Mouse (Mus musculus): ENCODE data around the gene Kif19a.

Gene Kif19a

DNA sequence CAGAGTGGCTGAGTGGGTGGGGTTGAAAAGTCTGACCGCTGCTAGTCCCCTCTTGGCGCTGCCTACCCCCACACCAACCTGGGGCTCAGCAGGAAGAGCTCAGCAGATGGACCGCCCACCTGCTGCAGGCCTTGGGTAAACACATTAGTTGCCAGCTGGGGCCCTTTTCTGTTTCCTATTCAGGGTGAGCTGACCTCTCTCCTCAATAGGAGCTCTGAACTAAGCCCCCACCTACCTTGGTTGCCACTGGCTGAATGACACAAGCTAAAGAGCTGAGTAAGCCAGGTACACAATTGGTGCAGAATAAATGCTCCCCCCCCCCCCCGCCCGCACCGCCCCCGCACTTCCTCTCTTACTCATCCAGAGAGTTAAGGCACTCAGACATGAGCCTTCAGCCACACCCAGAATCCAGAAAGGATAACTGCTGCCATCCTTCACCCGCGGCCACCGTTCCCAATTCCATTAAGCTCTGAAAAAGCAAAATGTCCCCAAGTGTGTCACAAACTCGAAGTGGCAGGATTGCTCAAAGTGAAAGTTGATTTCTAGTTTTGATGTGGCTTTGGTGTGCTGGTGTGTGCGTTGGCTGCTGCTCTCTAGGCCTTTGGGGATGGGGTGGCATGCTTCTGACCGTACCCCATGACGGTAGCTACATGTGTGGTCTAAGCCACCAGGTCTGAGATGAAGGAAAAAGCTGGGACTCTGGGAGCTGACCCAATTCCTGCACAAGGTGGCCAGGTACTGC, 42.7 kb downstream of the Kif19a start:
- no peak for DNase-seq (ENCODE audit: low read depth, low spot score)

DNA sequence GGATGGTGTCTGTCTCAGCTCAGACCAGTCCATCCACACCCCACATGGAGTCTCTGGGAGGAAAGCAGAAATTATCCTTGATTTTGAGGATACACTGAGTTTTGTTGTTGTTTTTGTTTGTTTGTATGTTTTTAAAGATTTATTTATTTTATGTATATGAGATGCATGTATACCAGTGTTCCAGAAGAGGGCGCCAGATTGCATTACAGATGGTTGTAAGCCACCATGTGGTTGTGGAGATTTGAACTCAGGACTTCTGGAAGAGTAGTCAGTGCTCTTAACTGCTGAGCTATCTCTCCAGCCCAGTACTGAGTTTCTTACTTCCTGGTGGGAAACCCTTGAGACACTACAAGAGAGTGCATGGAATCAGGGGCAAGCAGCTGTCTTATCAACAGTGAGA, 44.2 kb downstream of the Kif19a start:
- DNase-seq (ENCODE audit: low read depth, low spot score), result no peak

DNA sequence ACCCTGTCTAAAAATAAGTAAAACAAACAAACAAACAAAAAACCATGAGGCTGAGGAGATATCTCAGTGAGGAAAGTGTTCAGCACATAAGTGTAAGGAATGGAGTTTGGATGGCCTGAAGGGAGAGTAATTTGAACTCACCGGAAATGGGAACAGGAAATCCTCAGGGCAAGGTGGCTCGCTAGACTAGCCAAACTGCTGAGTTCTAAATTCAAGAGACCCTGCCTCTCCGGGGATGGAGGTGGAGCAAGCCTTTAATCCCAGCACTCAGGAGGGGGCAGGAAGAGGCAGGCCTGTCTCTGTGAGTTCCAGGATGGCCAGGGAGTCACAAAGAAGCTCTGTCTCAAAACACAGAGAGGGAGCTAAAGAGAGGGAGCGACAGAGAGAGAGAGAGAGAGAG, 45.2 kb downstream of the Kif19a start:
- no peak for DNase-seq (ENCODE audit: low read depth, low spot score)

DNA sequence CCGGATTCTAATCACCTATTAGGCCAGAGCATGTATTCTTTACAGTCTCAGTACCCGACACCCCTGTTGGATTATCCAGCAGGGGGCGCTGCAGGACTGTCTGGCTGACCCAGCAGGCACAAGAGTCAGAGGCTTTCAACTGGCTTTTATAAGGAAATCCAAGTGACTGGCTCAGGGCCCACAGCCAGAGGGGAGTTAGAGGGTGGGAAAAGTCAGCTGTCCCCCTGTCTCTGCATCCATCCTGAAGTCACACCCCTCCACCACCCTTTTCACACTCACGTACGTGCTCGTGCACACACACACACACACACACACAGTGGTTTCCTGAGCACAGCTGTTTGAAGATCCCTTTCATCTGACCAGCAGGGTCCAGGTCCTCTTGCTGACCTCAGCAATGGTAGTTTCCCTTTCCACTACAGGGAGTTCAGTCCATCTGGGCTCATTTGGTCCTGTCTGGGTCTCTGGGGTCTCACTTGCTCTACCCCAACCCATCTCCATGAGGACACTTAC, 47.6 kb downstream of the Kif19a start:
- DNase-seq (ENCODE audit: low read depth, low spot score), result peak; percentile 44

DNA sequence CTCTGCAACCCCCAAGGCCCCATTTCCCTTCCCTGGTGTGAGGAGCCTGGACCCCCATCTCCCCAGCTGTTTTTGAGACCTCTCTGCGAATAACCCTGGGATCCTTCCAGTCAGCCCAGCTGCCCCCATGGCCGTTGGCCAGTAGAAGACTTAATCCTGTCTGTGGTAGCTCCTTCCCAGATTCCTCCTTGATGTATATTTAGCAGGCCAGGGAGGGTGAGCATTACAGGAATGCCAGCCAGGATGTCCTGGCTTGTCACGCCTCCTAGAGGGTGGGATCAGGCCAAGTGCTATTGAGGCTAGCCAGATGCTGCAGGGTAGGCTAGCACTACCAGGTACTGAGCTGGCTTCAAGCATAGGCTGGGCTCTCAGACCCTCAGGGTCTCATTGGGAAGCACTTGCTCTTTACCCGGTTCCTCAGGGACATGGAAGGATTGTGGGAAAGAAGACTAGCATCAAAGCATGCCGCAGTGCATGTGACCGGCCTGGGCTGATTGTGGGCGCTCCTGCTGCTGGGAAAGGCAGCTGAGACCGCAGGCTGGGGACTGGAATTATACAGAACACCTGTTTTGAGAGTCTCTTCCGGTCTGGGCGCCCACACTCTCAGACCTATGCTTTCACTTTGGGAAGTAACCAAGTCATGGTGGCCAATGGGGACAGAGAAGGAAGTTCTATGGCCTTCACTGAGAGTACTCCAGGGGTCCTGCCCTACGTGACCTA, 49.8 kb downstream of the Kif19a start:
- DNase-seq (ENCODE audit: low read depth, low spot score), result no peak

DNA sequence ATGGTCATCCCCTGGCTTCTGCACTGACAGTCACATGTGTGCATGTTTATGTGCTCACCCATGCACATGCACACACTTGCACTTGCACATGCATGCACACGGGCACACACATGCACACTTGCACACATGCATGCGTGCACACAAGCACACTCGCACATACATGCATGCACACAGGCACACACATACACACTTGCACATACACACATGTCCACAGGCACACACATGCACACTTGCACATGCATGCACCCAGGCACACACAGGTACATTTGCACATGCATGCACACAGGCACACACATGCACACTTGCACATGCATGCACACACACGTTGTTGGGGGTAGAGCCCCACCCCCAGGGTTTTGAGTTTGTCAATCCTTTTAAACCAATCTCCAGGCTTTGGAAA, 51.7 kb downstream of the Kif19a start:
- DNase-seq (ENCODE audit: low read depth, low spot score), result no peak

DNA sequence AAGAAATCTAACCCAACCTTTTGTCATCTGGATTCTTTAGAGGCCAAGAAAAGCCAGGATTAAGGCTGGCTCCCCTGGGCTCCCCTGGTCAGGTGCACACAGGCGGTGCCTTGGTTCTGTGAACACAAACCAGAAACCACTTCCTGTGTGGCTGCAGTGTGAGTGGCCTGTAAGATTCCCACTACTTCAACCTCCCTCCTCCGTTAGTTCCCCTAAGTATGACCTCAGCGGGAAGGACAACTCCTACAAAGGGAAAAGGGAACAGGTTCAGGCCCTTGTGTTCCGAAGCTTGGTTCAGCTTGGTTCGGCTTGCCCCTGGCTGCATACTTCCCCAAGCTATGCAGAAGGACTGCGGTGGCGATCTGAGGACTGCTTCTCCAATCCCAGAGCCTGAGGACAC, 53.0 kb downstream of the Kif19a start:
- DNase-seq (ENCODE audit: low read depth, low spot score), result no peak

DNA sequence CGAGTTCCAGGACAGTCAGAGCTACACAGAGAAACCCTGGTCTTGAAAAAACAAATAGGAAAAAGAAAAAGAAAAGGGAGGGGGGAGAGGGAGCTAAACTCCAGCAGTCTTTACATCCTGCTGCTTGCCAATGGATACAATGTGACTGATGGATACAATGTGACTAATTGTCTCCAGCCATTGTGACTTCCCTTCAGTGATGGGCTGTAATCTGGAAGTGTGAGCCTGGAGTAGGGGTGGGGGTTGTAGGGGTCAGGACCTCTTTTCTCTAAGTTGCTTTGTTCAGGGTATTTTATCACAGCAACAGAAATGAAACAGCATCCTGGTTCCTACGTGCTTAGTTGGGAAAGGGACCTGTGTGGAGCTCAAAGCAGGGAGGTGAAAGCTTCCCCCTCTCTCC, 53.9 kb downstream of the Kif19a start:
- no peak for DNase-seq (ENCODE audit: low read depth, low spot score)

DNA sequence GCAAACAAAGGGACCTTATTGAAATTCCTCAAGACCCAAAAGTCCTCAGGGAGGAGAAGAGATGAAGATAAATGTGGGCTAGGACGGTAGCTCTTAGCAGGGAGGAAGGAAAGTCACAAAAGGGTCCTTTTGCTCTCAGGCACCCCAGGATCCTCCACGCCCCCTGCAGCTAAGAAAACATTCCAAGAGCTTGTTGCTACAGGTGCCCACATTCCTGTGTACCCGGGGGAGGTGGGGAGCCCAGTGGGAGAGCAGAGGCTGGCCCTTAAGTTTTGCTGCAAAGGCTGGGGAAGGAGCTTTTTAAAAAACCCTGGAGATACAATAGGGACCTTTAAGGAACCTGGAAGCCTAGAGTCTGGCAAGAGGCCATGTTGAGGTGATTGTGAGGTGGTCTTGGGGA, 55.3 kb downstream of the Kif19a start:
- DNase-seq (ENCODE audit: low read depth, low spot score), result no peak

DNA sequence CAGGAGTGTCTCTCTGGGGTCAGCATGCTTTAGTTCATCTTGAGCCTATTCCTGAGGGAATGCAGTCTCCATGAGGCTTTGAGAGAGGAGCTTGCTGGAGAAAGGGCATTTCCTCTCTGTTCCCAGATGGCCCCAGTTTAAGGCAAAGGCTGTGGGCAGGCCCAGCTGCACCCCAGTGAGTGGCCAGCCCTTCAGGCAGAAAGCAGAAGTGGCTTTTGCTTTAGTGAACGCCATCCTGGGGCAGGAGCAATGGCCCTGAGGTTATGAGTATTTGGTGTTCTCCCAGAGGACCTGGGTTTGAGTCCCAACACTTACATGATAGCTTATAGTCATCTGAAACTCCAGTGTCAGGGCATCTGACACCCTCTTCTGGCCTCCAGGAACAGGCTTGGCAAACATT, 56.1 kb downstream of the Kif19a start:
- DNase-seq (ENCODE audit: low read depth, low spot score), result no peak

DNA sequence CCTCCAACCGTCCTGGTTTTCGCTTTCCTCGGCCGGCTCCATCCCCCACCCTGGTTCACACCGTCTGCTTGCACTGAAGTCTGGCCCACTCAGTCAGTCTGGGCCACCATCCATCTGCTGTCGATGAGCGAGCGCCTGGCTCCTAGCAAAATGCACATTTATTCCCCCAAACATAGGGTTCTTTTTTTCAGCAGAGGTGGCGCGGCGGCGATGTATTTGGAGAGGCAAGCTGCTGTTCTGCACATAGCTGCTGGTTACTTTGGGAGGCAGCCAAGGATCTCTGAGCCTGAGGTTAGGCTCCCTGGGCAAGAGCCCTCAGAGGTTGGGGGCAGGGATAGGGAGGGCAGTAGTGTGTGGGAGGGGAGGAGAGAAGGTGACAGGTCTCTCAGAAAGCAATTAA, 57.5 kb downstream of the Kif19a start:
- no peak for DNase-seq (ENCODE audit: low read depth, low spot score)

DNA sequence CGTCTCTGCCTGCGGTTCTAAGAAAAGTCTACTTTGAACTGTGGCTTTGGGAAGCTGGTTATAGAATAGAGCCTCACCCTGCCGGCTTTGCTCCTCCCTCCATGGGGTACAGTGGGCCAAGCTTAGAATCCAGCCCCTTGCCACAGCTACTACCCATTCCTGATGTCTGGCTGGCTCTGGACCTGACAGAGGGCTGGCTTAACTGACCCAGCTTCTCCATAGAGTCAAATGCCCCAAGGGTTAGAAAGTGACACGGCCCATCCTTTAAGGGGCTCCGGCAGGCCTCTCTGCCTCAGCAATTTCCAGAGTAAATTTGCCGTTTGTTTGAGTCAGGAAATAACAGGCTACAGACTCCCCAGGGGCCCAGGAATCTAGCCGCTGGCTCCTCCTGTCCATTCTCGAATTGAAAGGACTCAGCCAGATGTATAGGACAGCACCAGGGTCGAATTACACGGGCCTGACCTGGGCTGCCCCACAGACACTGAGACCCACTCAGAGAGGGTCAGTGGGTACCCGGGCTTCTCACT, 58.1 kb downstream of the Kif19a start:
- no peak for DNase-seq (ENCODE audit: low read depth, low spot score)

DNA sequence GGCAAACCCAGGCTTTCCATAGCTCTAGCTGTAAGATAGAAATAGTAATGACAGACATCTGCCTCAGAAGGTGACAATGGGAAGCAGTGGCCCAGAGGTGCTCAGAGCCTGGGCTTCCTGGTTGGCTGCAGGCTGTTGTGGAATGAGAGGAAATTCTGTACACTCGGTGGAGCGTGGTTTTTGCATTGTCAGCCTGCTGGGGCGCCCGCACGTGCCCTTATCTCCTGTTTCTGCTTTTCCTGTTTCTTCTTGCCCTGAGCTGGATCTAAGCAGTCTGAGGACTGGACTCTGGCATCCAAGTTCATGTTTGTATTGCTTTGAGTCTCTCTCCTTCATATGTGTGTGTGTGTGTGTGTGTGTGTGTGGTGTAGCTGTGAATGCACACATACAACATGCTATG, 61.5 kb downstream of the Kif19a start:
- no peak for DNase-seq (ENCODE audit: low read depth, low spot score)

DNA sequence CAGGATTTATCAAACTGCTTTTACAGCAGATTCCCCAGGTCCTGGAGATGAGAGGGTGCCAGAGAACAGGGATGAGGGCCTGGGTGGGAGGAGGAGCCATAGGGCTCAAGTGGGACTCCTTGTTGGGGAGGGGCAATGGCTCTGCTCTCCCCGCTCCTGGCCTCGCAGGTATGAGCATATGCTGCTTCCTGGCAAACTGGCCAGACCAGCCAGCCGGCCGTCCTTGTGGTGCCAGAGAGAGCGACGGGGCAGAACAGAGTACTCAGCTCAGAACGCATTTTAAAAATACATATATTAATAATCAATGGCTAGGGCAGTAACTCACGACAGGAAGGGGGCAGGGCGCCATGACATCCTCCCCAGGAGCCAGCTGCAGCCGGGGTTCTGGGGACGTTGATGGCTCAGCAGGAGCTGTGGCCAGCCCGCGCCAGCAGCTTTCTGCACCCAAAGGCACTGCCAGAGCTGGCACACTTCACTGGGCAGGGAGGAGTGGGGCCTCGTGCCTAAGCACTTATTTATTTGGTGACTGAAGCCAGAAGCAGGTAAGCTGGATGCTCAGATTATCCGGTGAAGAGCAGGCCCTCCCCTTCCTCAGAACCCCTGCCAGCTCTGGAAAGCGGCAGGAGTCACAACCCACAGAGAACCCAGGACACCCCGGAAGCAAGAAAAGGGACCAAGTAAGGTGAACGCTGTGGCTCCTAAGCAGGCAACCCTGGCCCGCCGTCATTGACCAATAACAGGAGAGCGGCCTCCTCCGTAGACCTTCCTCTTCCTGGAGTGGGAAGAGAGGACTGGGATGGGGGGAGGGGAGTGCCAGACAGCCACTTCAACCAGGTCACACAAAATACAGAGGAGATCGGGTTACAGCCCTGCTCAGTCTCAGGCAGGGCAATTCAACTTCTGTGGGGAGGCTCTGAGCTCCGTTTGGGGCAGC, 64.6 kb downstream of the Kif19a start:
- no peak for DNase-seq (ENCODE audit: low read depth, low spot score)

DNA sequence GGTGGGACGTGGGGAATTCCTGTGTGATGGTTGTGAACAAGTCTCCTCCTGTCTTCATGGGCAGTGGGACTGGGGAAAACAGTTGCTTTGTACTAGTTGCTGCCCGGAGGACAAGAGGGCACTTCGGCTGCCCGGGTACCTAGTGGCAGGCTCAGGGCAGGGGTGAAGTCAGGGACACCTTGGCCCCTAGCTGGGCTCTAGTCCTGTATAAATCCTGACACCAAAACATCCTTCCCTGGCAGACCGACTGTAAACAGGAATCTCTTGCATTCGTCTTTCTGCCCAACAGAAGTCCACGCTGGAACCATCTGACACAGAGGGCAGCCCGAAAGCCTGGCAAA, 65.2 kb downstream of the Kif19a start:
- DNase-seq (ENCODE audit: low read depth, low spot score), result no peak

DNA sequence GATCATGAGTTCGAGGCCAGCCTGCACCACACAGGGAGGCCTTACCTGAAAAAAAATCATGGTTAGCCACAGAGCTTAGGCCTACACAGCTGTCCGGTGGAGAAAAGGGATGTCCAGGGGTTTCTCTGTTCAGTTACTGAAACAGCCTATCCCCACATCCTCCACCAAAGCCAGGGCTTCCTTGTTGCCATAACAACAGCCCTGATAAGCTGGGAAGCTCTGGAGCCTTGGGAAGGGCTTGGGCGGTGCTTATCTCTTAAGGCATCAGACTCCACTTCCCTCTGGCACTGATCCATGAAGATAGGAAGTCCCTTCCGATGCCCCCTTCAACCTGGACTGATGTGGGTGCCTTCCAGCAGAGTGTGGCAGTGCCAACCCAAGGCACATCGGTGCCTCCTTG, 68.0 kb downstream of the Kif19a start:
- no peak for DNase-seq (ENCODE audit: low read depth, low spot score)
